Mouse (Mus musculus): ENCODE measurements at regions not wholly inside any gene's neighbourhood (a gene's known extent, or its start where the extent isn't known, plus 50 kb on each side); places are given as distances from the start of the nearest gene placed in this dataset.

DNA sequence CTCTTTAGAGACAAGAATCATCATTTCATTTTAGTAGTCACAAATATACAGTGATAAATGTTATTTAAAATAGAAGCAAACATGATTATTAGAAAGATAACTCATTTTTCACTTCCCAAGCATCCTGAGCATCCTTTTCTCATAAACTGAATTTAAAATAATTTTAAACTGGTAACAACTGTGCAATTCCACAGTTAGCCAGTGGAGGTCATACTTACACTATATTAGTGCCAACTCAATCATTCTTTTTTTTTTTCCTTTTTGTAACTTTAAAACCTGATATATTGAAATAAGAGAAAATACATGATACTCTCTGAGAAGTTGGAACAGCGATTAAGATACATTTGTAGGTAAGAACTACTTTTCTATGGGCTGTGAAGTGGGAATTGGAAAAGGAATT, 113.2 kb upstream of the Gm17509 start:
- DNase-seq (ENCODE audit: low spot score): peak; percentile 70
- H3K4me2 ChIP-seq (replicated peaks; ENCODE audit: low read depth, low read length, severe bottlenecking): no peak overlapping the region
- H3K4me1 ChIP-seq (ENCODE audit: control insufficient read depth, insufficient read depth, low read length): no peaks in the 10 kb centered on the region
- H3K27me3 ChIP-seq (ENCODE audit: control insufficient read depth, insufficient read depth, low read length): no peaks in the 10 kb centered on the region
- H3K9me3 ChIP-seq (ENCODE audit: control insufficient read depth, low read length): no peaks in the 10 kb centered on the region
- no peak overlapping the region for H3K27ac ChIP-seq (replicated peaks; ENCODE audit: low read depth, low read length)
- H3K4me3 ChIP-seq (replicated peaks; ENCODE audit: low read length): no peak overlapping the region
- no peak overlapping the region for H3K9ac ChIP-seq (ENCODE audit: low read depth, low read length, severe bottlenecking)
- ATAC-seq (ENCODE audit: low FRiP score, low read depth): no peak
- WGBS: 23% methylated on average over 1 of the region's 1 CpGs
- no peak for TF ChIP-seq POLR2A (IDR thresholded peaks at IDR 0.05; ENCODE audit: borderline replicate concordance, extremely low read depth, insufficient read depth, insufficient read length)
- no peaks in the 10 kb centered on the region for H3K36me3 ChIP-seq (ENCODE audit: control insufficient read depth, insufficient read depth, low read length)

DNA sequence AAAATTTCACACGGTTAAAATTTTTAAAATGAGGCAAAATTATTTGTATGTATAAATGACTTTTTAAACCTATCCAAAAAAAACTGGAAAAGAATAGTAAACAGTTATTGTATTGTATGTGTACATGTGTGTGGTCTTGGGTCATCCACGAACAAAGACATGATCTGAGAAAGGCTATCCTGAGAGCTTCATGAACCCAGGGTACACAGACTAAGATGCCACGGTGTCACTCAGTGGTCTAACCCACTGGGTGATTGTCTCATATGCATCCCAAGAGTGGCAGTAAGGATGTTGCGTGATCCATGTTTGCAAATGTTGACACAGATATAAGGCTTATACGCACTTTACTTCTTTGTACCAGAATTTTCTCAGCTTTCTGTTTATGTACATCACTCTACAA, 113.7 kb upstream of the Gm17509 start:
- TF ChIP-seq POLR2A (IDR thresholded peaks at IDR 0.05; ENCODE audit: borderline replicate concordance, extremely low read depth, insufficient read depth, insufficient read length): no peak
- H3K27me3 ChIP-seq (ENCODE audit: control insufficient read depth, insufficient read depth, low read length): no peaks in the 10 kb centered on the region
- no peaks in the 10 kb centered on the region for H3K36me3 ChIP-seq (ENCODE audit: control insufficient read depth, insufficient read depth, low read length)
- H3K4me1 ChIP-seq (ENCODE audit: control insufficient read depth, insufficient read depth, low read length): no peaks in the 10 kb centered on the region
- H3K9me3 ChIP-seq (ENCODE audit: control insufficient read depth, low read length): no peaks in the 10 kb centered on the region
- ATAC-seq (ENCODE audit: low FRiP score, low read depth) (no peak), DNase-seq (ENCODE audit: low spot score) (no peak)
- H3K4me3 ChIP-seq (replicated peaks; ENCODE audit: low read length): no peak overlapping the region
- WGBS: 91% methylated on average over 5 of the region's 5 CpGs
- no peak overlapping the region for H3K9ac ChIP-seq (ENCODE audit: low read depth, low read length, severe bottlenecking)
- H3K4me2 ChIP-seq (replicated peaks; ENCODE audit: low read depth, low read length, severe bottlenecking): no peak overlapping the region
- H3K27ac ChIP-seq (replicated peaks; ENCODE audit: low read depth, low read length): no peak overlapping the region

DNA sequence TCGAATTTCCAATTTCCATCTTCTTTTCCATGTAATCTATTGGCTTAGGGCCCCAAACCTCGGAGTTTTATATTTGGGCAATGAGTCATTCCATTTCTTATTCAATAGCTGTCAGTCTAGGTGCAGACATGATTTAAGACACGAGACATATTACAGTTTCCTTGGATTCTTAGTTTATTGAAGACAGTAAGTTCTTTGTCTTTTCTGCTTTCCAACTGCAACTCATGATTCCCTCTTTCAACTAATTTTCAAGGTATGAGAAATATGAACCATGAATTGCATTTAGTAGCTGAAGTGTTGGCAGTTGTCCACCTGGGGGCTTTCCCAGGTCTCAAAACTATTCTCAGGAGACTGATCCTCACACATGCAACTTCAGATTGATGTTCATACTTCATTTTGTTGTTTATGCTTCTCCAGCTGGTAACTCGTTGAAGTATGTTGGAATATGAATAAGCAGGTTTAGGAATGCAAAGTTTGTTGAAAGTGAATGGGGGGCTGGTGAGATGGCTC, 160.3 kb upstream of the Gm17509 start:
- DNase-seq (ENCODE audit: low spot score) (peak; percentile 30), ATAC-seq (ENCODE audit: low FRiP score, low read depth) (no peak)
- Histone ChIP-seq H3K9ac (ENCODE audit: low read depth, low read length, severe bottlenecking) (no peak overlapping the region), H3K27ac (replicated peaks; ENCODE audit: low read depth, low read length) (no peak overlapping the region), H3K36me3 (ENCODE audit: control insufficient read depth, insufficient read depth, low read length) (no peaks in the 10 kb centered on the region), H3K4me1 (ENCODE audit: control insufficient read depth, insufficient read depth, low read length) (no peaks in the 10 kb centered on the region), H3K27me3 (ENCODE audit: control insufficient read depth, insufficient read depth, low read length) (no peaks in the 10 kb centered on the region), H3K4me3 (replicated peaks; ENCODE audit: low read length) (no peak overlapping the region), H3K9me3 (ENCODE audit: control insufficient read depth, low read length) (no peaks in the 10 kb centered on the region), H3K4me2 (replicated peaks; ENCODE audit: low read depth, low read length, severe bottlenecking) (no peak overlapping the region)
- WGBS: 55% methylated on average over 4 of the region's 4 CpGs
- TF ChIP-seq POLR2A (IDR thresholded peaks at IDR 0.05; ENCODE audit: borderline replicate concordance, extremely low read depth, insufficient read depth, insufficient read length): no peak

DNA sequence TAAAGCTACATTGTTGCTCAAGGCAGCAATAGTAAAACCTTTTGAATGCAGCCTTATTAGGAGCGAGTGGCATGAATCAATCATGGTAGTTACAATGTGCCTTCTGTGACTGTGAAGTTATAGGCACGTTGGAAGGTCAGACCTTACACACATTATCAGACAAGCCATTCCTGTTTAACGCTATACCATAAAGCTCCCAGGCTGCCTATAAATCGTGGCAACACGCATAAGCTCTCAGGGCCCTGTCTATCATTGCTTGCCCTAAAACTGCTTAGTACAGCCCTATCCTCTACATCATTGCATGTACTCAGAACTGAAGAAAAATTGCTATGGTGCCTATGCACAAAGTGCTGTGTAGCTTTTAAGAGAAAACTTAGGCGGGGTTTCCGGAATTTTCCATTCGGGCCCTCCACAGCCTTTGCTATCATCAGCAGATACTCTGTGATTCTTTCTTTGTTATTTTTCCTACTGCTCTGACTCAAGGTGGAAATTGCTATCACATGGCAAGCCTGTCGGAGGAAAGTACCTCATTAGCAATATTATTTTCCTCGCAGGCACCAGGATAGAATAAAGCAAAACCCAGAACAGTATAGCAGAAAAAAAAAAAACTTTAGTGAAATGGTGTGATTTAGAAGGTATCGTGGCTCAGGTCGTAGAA, 162.7 kb upstream of the Gm17509 start:
- no peak overlapping the region for H3K9ac ChIP-seq (ENCODE audit: low read depth, low read length, severe bottlenecking)
- 25% methylated on average over 12 of the region's 12 CpGs for WGBS
- no peak overlapping the region for H3K4me2 ChIP-seq (replicated peaks; ENCODE audit: low read depth, low read length, severe bottlenecking)
- no peak for DNase-seq (ENCODE audit: low spot score)
- peak; percentile 44; the same call in 1 of the 2 replicates for ATAC-seq (ENCODE audit: low FRiP score, low read depth)
- no peak for TF ChIP-seq POLR2A (IDR thresholded peaks at IDR 0.05; ENCODE audit: borderline replicate concordance, extremely low read depth, insufficient read depth, insufficient read length)
- H3K27me3 ChIP-seq (ENCODE audit: control insufficient read depth, insufficient read depth, low read length): no peaks in the 10 kb centered on the region
- H3K9me3 ChIP-seq (ENCODE audit: control insufficient read depth, low read length): no peaks in the 10 kb centered on the region
- H3K4me1 ChIP-seq (ENCODE audit: control insufficient read depth, insufficient read depth, low read length): no peaks in the 10 kb centered on the region
- H3K36me3 ChIP-seq (ENCODE audit: control insufficient read depth, insufficient read depth, low read length): no peaks in the 10 kb centered on the region
- no peak overlapping the region for H3K27ac ChIP-seq (replicated peaks; ENCODE audit: low read depth, low read length)
- H3K4me3 ChIP-seq (replicated peaks; ENCODE audit: low read length): no peak overlapping the region

DNA sequence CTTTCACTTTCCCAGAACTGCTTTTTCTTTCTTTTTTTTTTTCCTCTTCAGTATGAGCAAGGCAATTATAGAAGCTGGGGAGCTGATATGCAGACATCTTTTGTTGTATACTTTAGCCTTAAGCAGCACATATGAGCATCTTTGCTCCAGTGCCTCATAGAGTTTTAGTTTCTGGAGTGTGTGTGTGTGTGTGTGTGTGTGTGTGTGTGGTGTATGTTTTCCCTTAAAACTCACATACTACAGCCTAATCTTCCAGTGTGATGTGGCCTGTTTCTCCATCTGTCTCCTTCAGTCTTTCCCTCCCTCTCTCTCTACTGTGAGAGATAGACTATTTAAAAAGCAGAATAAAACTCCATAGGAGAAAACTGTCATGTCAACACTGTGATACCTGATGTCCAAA, 169.4 kb upstream of the Gm17509 start:
- no peak overlapping the region for H3K9ac ChIP-seq (ENCODE audit: low read depth, low read length, severe bottlenecking)
- H3K27ac ChIP-seq (replicated peaks; ENCODE audit: low read depth, low read length): no peak overlapping the region
- H3K9me3 ChIP-seq (ENCODE audit: control insufficient read depth, low read length): no peaks in the 10 kb centered on the region
- no peak for DNase-seq (ENCODE audit: low spot score)
- H3K36me3 ChIP-seq (ENCODE audit: control insufficient read depth, insufficient read depth, low read length): no peaks in the 10 kb centered on the region
- no peak overlapping the region for H3K4me3 ChIP-seq (replicated peaks; ENCODE audit: low read length)
- TF ChIP-seq POLR2A (IDR thresholded peaks at IDR 0.05; ENCODE audit: borderline replicate concordance, extremely low read depth, insufficient read depth, insufficient read length): no peak
- H3K27me3 ChIP-seq (ENCODE audit: control insufficient read depth, insufficient read depth, low read length): no peaks in the 10 kb centered on the region
- ATAC-seq (ENCODE audit: low FRiP score, low read depth): no peak
- H3K4me2 ChIP-seq (replicated peaks; ENCODE audit: low read depth, low read length, severe bottlenecking): no peak overlapping the region
- no peaks in the 10 kb centered on the region for H3K4me1 ChIP-seq (ENCODE audit: control insufficient read depth, insufficient read depth, low read length)

Measured in limb, embryonic 14.5 days (tissue).